Mouse (Mus musculus) lung, adult 2 months (tissue): Measurements from ENCODE around the gene Dpp7. TPM values are rescaled to one million over a fixed set of nuclear protein-coding genes. Genes with fewer than 3 reads are reported as not detected.
A peak's percentile ranks its signal among the peaks of the same experiment; 100 is the strongest.

Experiments
- DNase-seq: peaks from one replicate; pipeline ENCODE4 v3.0.0; 2022
- H3K4me1 ChIP-seq: fragments of 200-500 bp; 2 replicates; pipeline ENCODE4 v1.6.1; 2011; ENCODE audit warnings: low read length; ENCODE audit not compliant: control insufficient read depth, insufficient read depth
- H3K4me3 ChIP-seq: fragments of 200-500 bp; replicated peaks from 2 replicates; pipeline ENCODE3; 2011; ENCODE audit warnings: low read depth, mild to moderate bottlenecking, control low read depth, low read length; ENCODE audit errors: extremely low read depth
- CTCF ChIP-seq: fragments of 200-500 bp; IDR thresholded peaks from 2 replicates; pipeline ENCODE4 v1.5.1; 2011; ENCODE audit warnings: mild to moderate bottlenecking, low read length, control low read depth; ENCODE audit not compliant: insufficient read depth
- POLR2A ChIP-seq: fragments of 200-500 bp; IDR thresholded peaks from 2 replicates; pipeline ENCODE4 v1.6.1; 2011; ENCODE audit warnings: low read depth, mild to moderate bottlenecking, control low read depth, low read length, borderline replicate concordance; ENCODE audit errors: extremely low read depth
- WGBS: fragments of 180-500 bp; shearing (Covaris S2); methylation state at CpG from one replicate; pipeline ENCODE4 v1.1.7; 2018; 5-methylcytosine and 5-hydroxymethylcytosine counted together
- polyA plus RNA-seq: library from polyadenylated mRNA; depleted of rRNA; stranded (reverse); fragments of >200 nt; gene quantifications from 2 replicates; pipeline ENCODE4 v1.2.3, GENCODE M21; 2012

Gene Dpp7
- polyA plus RNA-seq, 1 experiment: 36.4 TPM

DNA sequence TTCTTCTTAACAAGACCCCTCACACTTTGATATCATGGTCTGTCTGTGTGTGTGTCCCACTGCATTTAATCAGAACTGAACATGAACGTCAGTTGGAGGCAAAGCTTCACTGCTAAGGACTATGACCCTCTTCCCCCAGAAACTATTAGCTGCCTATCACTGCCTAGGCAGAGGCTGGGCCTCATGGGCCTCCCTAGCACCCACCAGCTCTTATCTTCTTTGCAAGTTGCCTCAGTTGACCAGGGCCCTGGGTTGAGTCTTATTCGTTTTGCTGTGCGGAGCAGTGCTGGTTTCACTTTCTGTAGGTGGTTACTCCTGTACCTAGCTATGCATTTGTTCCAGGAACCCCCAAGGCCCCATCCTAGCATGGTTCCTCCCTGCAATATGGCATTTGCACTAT, 13.8 kb upstream of the Dpp7 start:
- no peak overlapping the region for H3K4me3 ChIP-seq
- H3K4me1 ChIP-seq: peaks cover 6% of the 10 kb centered on the region; the same call in 1 of the 2 replicates
- TF ChIP-seq POLR2A (no peak), CTCF (no peak)
- 81% methylated on average over 3 of the region's 3 CpGs for WGBS
- DNase-seq: no peak

DNA sequence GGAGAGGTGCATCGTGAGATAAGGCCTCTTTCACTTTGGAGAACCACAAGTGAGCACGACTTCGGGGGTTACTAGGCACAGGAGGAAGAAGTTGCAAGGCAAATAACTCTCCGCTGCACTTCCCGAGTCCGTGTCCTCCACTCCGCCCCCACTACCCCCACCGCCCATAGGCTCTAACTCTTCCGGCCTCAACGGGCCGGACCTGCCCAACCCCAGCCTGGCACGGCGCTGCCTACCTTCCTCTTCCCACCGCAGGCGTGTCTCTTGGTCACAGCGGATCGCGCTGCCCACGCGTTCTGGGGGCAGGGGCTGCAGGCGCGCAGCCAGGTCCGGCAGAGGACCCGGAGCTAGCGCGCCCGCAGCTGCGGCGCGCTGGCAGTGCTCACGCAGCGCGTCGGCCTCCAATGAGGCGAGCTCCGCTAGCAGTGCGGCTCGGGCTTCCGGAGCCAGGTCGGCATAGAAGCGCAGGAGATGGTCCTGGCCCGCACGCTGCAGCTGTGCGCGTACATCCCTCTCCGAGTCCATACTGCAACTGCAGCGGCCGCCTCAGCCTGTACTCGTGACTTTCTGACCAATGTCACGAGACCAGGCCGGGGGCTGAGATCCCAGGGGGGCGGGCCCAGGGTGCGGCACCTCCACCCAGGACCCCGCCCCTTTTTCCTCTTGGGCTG, 9.1 kb upstream of the Dpp7 start, which contains the start of gene Uap1l1:
TSS of gene Uap1l1 (minus strand) at position 592 of the 671 bp plus-strand sequence.
- WGBS: under 1% methylated on average over 53 of the region's 54 CpGs
- H3K4me3 ChIP-seq: peak within 1 kb of the TSS; percentile 69
- no peak for TF ChIP-seq CTCF
- peak; percentile 93 for TF ChIP-seq POLR2A
- H3K4me1 ChIP-seq: peaks cover 15% of the 10 kb centered on the region
- DNase-seq: peak; percentile 78

GRCm38 (mm10) chr2:25364761-25365090, 8.6 kb upstream of the Dpp7 start:
- H3K4me1 ChIP-seq: peaks cover 15% of the 10 kb centered on the region
- TF ChIP-seq CTCF: no peak
- TF ChIP-seq POLR2A: no peak
- no peak for DNase-seq
- peak overlapping the region; percentile 69 for H3K4me3 ChIP-seq
- WGBS: 37% methylated on average over 9 of the region's 9 CpGs

DNA sequence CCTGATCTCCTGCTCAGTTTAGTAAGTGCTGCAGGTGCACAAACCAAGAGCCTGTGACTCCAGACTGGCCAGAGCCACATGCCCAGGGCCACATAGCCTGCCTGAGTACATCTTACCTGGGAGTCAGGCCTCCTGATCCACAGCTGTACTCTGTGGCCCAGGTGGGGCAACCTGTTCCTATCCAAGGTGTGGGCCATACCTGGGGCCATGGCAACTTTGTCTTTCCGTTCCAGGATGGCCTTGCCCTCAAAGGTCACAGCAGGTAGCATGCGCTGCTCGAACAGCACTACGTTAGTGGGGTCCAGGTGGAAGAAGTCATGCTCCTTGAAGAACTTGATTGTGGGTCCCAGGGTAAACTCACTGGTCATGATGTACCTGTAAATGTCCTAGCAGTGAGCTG, 8.2 kb upstream of the Dpp7 start:
- WGBS: 87% methylated on average over 4 of the region's 4 CpGs
- no peak for DNase-seq
- Histone ChIP-seq H3K4me3 (peak overlapping the region; percentile 7), H3K4me1 (peaks cover 15% of the 10 kb centered on the region)
- TF ChIP-seq CTCF (no peak), POLR2A (no peak)

- Histone ChIP-seq H3K4me1 (peaks cover 15% of the 10 kb centered on the region), H3K4me3 (peak overlapping the region; percentile 8)
- WGBS: 39% methylated on average over 13 of the region's 13 CpGs
- TF ChIP-seq CTCF (no peak), POLR2A (no peak)
- DNase-seq: peak; percentile 46
These were observed 7.5 kb upstream of the Dpp7 start for GRCm38 (mm10) chr2:25363478-25364178.

DNA sequence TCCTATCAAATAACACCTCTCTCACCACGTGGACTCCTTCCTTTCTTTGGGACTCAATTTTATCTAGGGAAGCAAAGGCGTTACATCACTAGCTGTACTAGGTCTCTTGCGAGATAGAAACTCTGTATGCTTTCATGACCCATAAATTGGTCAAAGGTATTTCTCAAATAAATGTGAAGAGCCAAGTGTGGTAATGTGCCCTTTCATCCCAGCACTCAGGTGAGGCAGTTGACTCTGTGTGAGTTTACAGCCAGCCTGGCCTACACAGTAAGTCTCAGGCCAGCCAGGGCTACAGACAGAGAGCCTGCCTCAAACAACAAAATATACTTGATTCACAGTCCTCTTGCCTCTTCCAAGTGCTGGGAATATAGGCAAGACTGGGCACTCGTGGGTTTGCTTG, 3.7 kb upstream of the Dpp7 start:
- 70% methylated on average over 4 of the region's 4 CpGs for WGBS
- no peak overlapping the region for H3K4me3 ChIP-seq
- peaks cover 24% of the 10 kb centered on the region for H3K4me1 ChIP-seq
- TF ChIP-seq CTCF (no peak), POLR2A (no peak)
- no peak for DNase-seq

DNA sequence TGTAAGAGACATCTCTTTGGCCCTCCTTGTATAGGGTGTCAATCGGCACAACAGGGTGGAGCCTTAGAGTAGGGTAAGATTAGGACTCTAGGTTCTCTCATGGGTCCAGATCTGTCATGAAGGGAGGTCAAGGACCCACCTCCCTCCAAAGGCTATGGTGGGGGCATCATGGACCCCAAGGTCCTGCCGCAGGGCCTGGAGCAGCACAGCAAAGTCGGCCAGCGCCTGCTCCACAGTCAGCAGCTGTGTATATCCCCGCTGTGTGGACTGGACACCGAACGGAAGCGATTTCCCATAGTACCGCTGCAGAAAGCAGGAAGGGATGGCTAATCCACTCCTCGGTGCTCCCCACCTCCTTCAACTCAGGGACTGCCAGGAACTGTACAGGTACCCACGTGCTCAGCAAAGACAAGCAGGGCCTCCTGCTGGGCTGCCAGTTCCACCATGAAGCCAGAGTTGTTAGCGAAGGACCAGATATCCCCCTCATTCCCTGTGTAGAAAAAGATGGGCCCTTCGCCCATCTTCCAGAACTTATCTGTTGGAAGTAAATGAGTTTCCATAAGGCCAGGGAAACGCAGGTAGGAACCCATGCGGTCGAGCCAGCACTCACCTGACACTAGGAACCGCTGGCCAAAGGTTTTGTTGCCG, 616 bp downstream of the Dpp7 start:
- Histone ChIP-seq H3K4me3 (peak overlapping the region; percentile 71), H3K4me1 (peaks cover 9% of the 10 kb centered on the region; the same call in 1 of the 2 replicates)
- WGBS: 37% methylated on average over 18 of the region's 18 CpGs
- no peak for DNase-seq
- TF ChIP-seq POLR2A (no peak), CTCF (no peak)

- no peak overlapping the region for H3K4me3 ChIP-seq
- TF ChIP-seq POLR2A (no peak), CTCF (no peak)
- WGBS: 86% methylated on average over 6 of the region's 6 CpGs
- H3K4me1 ChIP-seq: peaks cover 9% of the 10 kb centered on the region; the same call in 1 of the 2 replicates
- no peak for DNase-seq
These were observed 1.9 kb downstream of the Dpp7 start for GRCm38 (mm10) chr2:25354211-25354610.

DNA sequence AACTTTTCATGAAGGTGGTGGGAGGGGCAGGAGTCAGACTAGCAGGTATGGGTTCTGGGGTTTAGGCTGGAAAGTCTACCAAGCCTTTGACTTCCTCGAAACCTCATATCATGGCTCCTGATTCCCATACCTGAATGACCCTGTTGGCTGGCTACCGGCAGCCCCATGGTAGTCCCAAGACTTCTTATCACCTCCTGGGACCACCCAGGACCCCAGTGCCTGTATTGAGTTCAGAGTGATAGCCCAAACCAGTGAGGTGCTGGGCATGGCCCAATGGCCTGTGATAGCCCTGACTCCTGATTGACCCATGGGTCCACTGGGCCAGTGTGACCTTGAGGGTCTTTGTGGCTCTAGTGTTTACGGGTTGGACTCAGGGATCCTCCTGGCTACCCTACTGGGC, 5.5 kb downstream of the Dpp7 start:
- peaks cover 2% of the 10 kb centered on the region; the same call in 1 of the 2 replicates for H3K4me1 ChIP-seq
- no peak for DNase-seq
- TF ChIP-seq CTCF (no peak), POLR2A (no peak)
- WGBS: 92% methylated on average over 3 of the region's 3 CpGs
- H3K4me3 ChIP-seq: no peak overlapping the region
